In genomic region chr7:121549329-121550022, GRCm38 (mm10) we compare ENCODE assay signal across 8 mouse cellular contexts.
DNase-seq lines count a peak whose midpoint lies in the region; ATAC-seq lines count a peak whose summit lies in the region.

No protein-coding gene starts in this region.

- peak; percentile 76 for ATAC-seq in embryonic facial prominence, embryonic 14.5 days (ENCODE audit: low read depth)
- ATAC-seq in midbrain, embryonic 15.5 days (replicated peaks) = peak; percentile 84
- ATAC-seq in intestine, embryonic 15.5 days = no peak

- H3K4me1 ChIP-seq in embryonic facial prominence, embryonic 14.5 days (ENCODE audit: control insufficient read depth, insufficient read depth, low read length) = no peaks in the 10 kb centered on the region
- 0 out of 2 replicates have a peak, but pooled peaks cover 4% of the 10 kb centered on the region for H3K4me1 ChIP-seq in midbrain, embryonic 15.5 days
- no peaks in the 10 kb centered on the region for H3K4me1 ChIP-seq in intestine, embryonic 15.5 days (replicated peaks)

- H3K4me2 ChIP-seq in embryonic facial prominence, embryonic 14.5 days (ENCODE audit: low read depth, low read length) = no peak overlapping the region
- H3K4me2 ChIP-seq in midbrain, embryonic 15.5 days = peak overlapping the region; percentile 6; the same call in 1 of the 2 replicates
- no peak overlapping the region for H3K4me2 ChIP-seq in intestine, embryonic 15.5 days (replicated peaks)

- H3K9me3 ChIP-seq in embryonic facial prominence, embryonic 14.5 days (ENCODE audit: control insufficient read depth, low read length) = peaks cover 4% of the 10 kb centered on the region; the same call in 1 of the 2 replicates
- no peaks in the 10 kb centered on the region for H3K9me3 ChIP-seq in midbrain, embryonic 15.5 days
- H3K9me3 ChIP-seq in intestine, embryonic 15.5 days = no peaks in the 10 kb centered on the region

- no peaks in the 10 kb centered on the region for H3K36me3 ChIP-seq in embryonic facial prominence, embryonic 14.5 days (ENCODE audit: control insufficient read depth, insufficient read depth, low read length)
- no peaks in the 10 kb centered on the region for H3K36me3 ChIP-seq in midbrain, embryonic 15.5 days (replicated peaks)
- H3K36me3 ChIP-seq in intestine, embryonic 15.5 days = no peaks in the 10 kb centered on the region

- H3K9ac ChIP-seq in embryonic facial prominence, embryonic 14.5 days (ENCODE audit: low read depth, low read length) = no peak overlapping the region
- H3K9ac ChIP-seq in midbrain, embryonic 15.5 days = no peak overlapping the region
- H3K9ac ChIP-seq in intestine, embryonic 15.5 days = no peak overlapping the region

- peak; percentile 18 for DNase-seq in embryo, embryonic 10 days (ENCODE audit: low spot score)
- DNase-seq in embryo, embryonic 9.5 days (ENCODE audit: extremely low spot score) = no peak
- DNase-seq in embryonic facial prominence, embryonic 14.5 days (ENCODE audit: low spot score) = peak; percentile 72
- DNase-seq in kidney, adult 9 months = peak; percentile 48
- DNase-seq in lung, postnatal 36 days = no peak
- DNase-seq in gastrocnemius, postnatal 25 days = no peak

- WGBS in embryonic facial prominence, embryonic 14.5 days = 32% methylated on average over 18 of the region's 18 CpGs
- 32% methylated on average over 18 of the region's 18 CpGs for WGBS in midbrain, embryonic 15.5 days
- 74% methylated on average over 18 of the region's 18 CpGs for WGBS in intestine, embryonic 15.5 days

- no peaks in the 10 kb centered on the region for H3K27me3 ChIP-seq in embryonic facial prominence, embryonic 14.5 days (replicated peaks; ENCODE audit: control insufficient read depth, insufficient read depth, low read length)
- no peaks in the 10 kb centered on the region for H3K27me3 ChIP-seq in midbrain, embryonic 15.5 days (replicated peaks)
- H3K27me3 ChIP-seq in intestine, embryonic 15.5 days (replicated peaks) = no peaks in the 10 kb centered on the region

- no peak overlapping the region for H3K27ac ChIP-seq in embryonic facial prominence, embryonic 14.5 days (replicated peaks; ENCODE audit: low read depth, low read length)
- H3K27ac ChIP-seq in midbrain, embryonic 15.5 days = peak overlapping the region; percentile 32; the same call in 1 of the 2 replicates
- H3K27ac ChIP-seq in intestine, embryonic 15.5 days = no peak overlapping the region

- no peak overlapping the region for H3K4me3 ChIP-seq in embryonic facial prominence, embryonic 14.5 days (ENCODE audit: low read depth, low read length)
- no peak overlapping the region for H3K4me3 ChIP-seq in midbrain, embryonic 15.5 days
- no peak overlapping the region for H3K4me3 ChIP-seq in intestine, embryonic 15.5 days (replicated peaks)

Comparison
In these comparisons a context has a peak if more than half of its experiments do, and no peak if none do; other contexts are left out.
1. DNase-seq: peak in embryo, embryonic 10 days (single experiment), embryonic facial prominence, embryonic 14.5 days (single experiment) and kidney, adult 9 months (single experiment); none in embryo, embryonic 9.5 days (single experiment), lung, postnatal 36 days (single experiment) and gastrocnemius, postnatal 25 days (single experiment).